Mouse (Mus musculus): ENCODE results near the gene Samd4b.

- TF ChIP-seq EP300 (IDR thresholded peaks at IDR 0.05; ENCODE audit: low read depth) (no peak), CTCF (IDR thresholded peaks at IDR 0.05; ENCODE audit: low read depth) (no peak)
Observed at GRCm38 (mm10) chr7:28565407-28565806, 32.5 kb downstream of the Samd4b start.

Data from heart, postnatal 0 days (tissue).